Mouse (Mus musculus) lung, embryonic 15.5 days (tissue): Measurements from ENCODE around the gene Dnaja4. TPM values are rescaled to one million over a fixed set of nuclear protein-coding genes. Genes with fewer than 3 reads are reported as not detected.
A peak's percentile ranks its signal among the peaks of the same experiment; 100 is the strongest.

ENCODE experiments used
- ATAC-seq: fragments of 200-750 bp; cut with Nextera tagmentation; 2 replicates; pipeline ENCODE4 v1.8.0; 2017; ENCODE audit warnings: moderate number of reproducible peaks, borderline replicate concordance; ENCODE audit not compliant: low FRiP score, low TSS enrichment; ENCODE audit errors: extremely low read depth
- H3K27ac ChIP-seq: fragments of 300-500 bp; sonication (generic); 2 replicates; pipeline ENCODE4 v1.5.1; 2015; ENCODE audit warnings: moderate library complexity, mild to moderate bottlenecking, inconsistent platforms
- H3K27me3 ChIP-seq: fragments of 300-500 bp; sonication (generic); 2 replicates; pipeline ENCODE4 v1.6.1; 2015; ENCODE audit warnings: inconsistent platforms
- H3K36me3 ChIP-seq: fragments of 300-500 bp; sonication (generic); 2 replicates; pipeline ENCODE4 v1.6.1; 2015; ENCODE audit warnings: inconsistent platforms
- H3K4me1 ChIP-seq: fragments of 300-500 bp; sonication (generic); 2 replicates; pipeline ENCODE4 v1.6.1; 2015; ENCODE audit warnings: inconsistent platforms
- H3K4me2 ChIP-seq: fragments of 300-500 bp; sonication (generic); 2 replicates; pipeline ENCODE4 v1.6.1; 2015; ENCODE audit warnings: inconsistent platforms, mild to moderate bottlenecking, moderate library complexity
- H3K4me3 ChIP-seq: fragments of 300-500 bp; sonication (generic); 2 replicates; pipeline ENCODE4 v1.5.1; 2015; ENCODE audit warnings: mild to moderate bottlenecking, inconsistent platforms
- H3K9ac ChIP-seq: fragments of 300-500 bp; sonication (generic); 2 replicates; pipeline ENCODE4 v1.6.1; 2015; ENCODE audit warnings: inconsistent platforms
- H3K9me3 ChIP-seq: fragments of 300-500 bp; sonication (generic); 2 replicates; pipeline ENCODE4 v1.6.1; 2016; ENCODE audit warnings: inconsistent platforms
- WGBS: fragments of 180-500 bp; shearing (Covaris S2); methylation state at CpG from one replicate; pipeline ENCODE4 v1.1.7; 2015; 5-methylcytosine and 5-hydroxymethylcytosine counted together
- microRNA-seq: library from miRNA; unstranded; fragments of <30 nt; microRNA quantifications from one replicate; pipeline ENCODE4, GENCODE M21; 2016
- polyA plus RNA-seq: library from polyadenylated mRNA; unstranded; fragments of >200 nt; fragmentation: Nextera tagmentation; extraction: Ambion mirVana; gene quantifications from 2 replicates; pipeline ENCODE4 v1.2.1, GENCODE M21; 2015

Dnaja4 gene
- polyA plus RNA-seq, 1 experiment from 2014 or later, result 6.6 TPM

- no peak within 1 kb of the TSS for H3K9ac ChIP-seq
- H3K9me3 ChIP-seq, result no peaks in the 10 kb centered on the region
- H3K4me1 ChIP-seq, result peaks cover 20% of the 10 kb centered on the region
- no peak within 1 kb of the TSS for H3K27ac ChIP-seq
- H3K4me3 ChIP-seq, result peak within 1 kb of the TSS; percentile 34
- peaks cover 83% of the 10 kb centered on the region for H3K27me3 ChIP-seq
- under 1% methylated on average over 43 of the region's 45 CpGs for WGBS
- H3K4me2 ChIP-seq, result peak within 1 kb of the TSS; percentile 65
- no peaks in the 10 kb centered on the region for H3K36me3 ChIP-seq
- peak; percentile 41; the same call in 1 of the 2 replicates for ATAC-seq
Measured at GRCm38 (mm10) chr9:54764561-54765217, 66.0 kb downstream of the Dnaja4 start, which contains the start of gene Crabp1. Crabp1 (plus strand) TSS chr9:54764748.

- H3K27me3 ChIP-seq, result peaks cover 90% of the 10 kb centered on the region
- H3K4me3 ChIP-seq, result peak overlapping the region; percentile 34
- no peaks in the 10 kb centered on the region for H3K9me3 ChIP-seq
- peaks cover 16% of the 10 kb centered on the region for H3K4me1 ChIP-seq
- H3K4me2 ChIP-seq, result peak overlapping the region; percentile 65
- no peak overlapping the region for H3K27ac ChIP-seq
- under 1% methylated on average over 40 of the region's 41 CpGs for WGBS
- ATAC-seq, result no peak; the same call in 1 of the 2 replicates
- H3K36me3 ChIP-seq, result no peaks in the 10 kb centered on the region
- H3K9ac ChIP-seq, result no peak overlapping the region
Measured at GRCm38 (mm10) chr9:54765336-54766085, 66.8 kb downstream of the Dnaja4 start.

Small RNA genes lying within 50 kb of the gene (microRNA-seq; reads per million reads assigned to microRNA genes)
- not detected for gene Mir5710

Other genes with a start within 250 kb of the Dnaja4 start
- gene Dmxl2, start 197.2 kb upstream of the Dnaja4 start, polyA plus RNA-seq, result 3.4 and 4.5 TPM in 2 replicates
- gene Sh2d7, start 159.9 kb upstream of the Dnaja4 start, polyA plus RNA-seq, result not detected in 2 replicates
- 11.6 and 13.3 TPM in 2 replicates for gene Cib2, start 138.7 kb upstream of the Dnaja4 start, polyA plus RNA-seq
- 105 and 109 TPM in 2 replicates for gene Idh3a, start 112.5 kb upstream of the Dnaja4 start, polyA plus RNA-seq
- gene Acsbg1, start 37.0 kb upstream of the Dnaja4 start, polyA plus RNA-seq, result 0.21 and 0.39 TPM in 2 replicates
- 148 and 149 TPM in 2 replicates for gene Wdr61, start 35.6 kb downstream of the Dnaja4 start, polyA plus RNA-seq
- gene Crabp1, start 65.9 kb downstream of the Dnaja4 start, polyA plus RNA-seq, result 18.6 and 19.1 TPM in 2 replicates
- gene Ireb2, start 164.9 kb downstream of the Dnaja4 start, polyA plus RNA-seq, result 29.1 and 29.7 TPM in 2 replicates
- gene Hykk, start 218.4 kb downstream of the Dnaja4 start, polyA plus RNA-seq, result 3.9 and 4.3 TPM in 2 replicates